Mouse (Mus musculus): ENCODE results near the gene Adam12.

Gene Adam12

DNA sequence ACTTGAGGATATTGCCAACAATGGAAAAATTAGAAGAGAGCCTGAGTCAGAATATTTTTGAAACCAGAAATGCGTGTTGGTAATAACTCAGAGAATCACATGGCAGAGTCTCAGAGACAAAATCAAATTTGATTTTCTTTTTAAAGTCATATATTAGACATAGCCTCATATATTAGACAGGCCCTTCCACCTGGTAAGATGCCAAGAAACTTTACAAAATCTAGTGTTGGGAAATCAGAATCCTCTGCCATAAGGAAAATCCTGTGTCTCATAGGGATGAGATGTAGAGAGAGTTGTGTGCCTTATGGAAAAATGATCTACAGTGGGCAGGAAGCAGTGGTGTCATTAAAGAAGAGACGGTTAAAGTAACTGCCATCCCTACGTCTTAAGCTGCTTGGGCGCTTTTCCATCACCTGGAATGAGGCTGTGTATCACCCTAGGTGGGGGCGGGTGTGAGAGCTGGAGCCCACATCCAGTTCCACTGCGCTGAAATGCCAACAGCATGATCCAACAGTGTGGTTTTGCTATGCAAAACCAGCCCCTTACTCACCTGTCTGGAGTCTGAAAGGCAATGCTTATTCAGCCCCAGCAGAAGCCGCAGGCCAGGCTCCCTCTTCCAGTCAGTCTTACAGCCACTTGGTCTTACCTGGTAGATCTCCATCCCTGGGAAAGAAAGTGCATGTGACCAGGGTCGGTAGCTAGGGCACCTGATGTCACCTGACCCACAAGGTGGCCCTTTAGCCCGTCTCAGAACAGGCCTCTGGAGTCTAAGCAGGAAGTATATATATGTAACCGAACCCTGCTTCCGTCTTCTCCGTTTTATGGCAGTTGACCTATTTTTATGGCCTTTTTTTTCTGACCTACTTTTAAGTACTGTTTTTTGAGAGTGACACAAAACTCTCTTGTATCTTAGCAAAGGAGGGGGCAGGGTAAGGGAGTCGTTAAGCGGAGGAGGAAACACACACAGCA is at the start of gene Adam12:
Gene Adam12 (minus strand): TSS at position 769 of the 969 bp plus-strand sequence.
- in situ Hi-C loops (cut with MboI, MseI), result no loop called here

DNA sequence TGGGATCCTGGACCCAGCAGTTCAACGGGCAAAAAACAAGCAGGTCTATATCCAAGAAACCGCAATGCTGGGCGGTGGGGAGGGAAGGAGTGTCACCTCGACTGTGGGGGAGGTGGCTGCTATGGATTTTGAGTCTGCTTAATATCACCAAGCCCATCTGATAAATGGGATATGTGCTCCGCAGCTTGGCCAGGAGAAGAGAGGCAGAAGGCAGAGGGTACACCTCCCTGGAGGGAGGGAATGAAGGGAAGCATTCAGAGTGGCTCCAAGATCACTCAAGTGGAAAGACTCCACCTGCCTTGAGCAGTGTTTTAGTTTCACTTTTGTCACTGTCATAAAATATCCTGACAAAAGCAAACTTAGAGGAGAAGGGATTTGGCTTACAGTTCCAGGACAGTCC is 41.0 kb upstream of the Adam12 start:
- in situ Hi-C loops (cut with MboI, MseI), result no loop called here

DNA sequence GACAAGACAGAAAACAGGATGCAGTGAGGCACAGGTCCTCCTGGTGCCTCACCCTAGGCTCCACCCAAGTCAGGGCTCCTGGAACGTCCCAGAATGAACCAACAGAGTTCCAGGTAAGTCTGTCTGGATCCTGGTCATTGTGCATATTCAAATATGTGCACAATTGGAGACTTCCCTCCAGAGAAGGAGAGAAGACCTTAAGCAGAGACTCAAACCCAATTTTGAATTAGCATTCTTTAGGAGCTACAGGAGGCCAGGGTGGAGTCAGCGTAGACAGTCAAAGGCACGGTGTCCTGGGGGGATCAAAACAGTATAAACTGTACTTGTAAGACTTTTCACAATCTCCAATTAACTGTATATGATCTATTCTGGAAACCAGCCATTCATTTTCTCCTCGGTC is 40.5 kb upstream of the Adam12 start:
- in situ Hi-C loops (cut with MboI, MseI), result no loop called here

DNA sequence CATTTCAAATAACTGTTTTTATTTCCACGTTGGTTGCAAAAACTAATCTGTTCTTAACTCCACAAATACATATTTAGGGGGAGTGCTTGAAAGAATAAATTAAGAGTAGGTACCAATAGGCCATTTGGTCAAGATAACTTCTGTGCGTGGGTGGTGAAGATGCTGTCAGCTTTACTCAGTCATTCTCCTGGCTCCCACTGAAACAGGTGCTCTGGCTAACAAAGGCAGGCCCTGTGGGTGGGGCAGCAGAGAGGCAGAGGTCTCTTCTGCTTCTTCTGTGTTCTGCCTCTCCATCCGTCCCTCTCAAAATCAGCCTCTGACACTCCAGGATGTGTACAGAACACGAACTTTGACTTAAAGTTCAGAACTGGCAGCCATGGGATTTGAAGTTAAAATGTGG is 33.8 kb upstream of the Adam12 start:
- in situ Hi-C loops (cut with MboI, MseI), result no loop called here

DNA sequence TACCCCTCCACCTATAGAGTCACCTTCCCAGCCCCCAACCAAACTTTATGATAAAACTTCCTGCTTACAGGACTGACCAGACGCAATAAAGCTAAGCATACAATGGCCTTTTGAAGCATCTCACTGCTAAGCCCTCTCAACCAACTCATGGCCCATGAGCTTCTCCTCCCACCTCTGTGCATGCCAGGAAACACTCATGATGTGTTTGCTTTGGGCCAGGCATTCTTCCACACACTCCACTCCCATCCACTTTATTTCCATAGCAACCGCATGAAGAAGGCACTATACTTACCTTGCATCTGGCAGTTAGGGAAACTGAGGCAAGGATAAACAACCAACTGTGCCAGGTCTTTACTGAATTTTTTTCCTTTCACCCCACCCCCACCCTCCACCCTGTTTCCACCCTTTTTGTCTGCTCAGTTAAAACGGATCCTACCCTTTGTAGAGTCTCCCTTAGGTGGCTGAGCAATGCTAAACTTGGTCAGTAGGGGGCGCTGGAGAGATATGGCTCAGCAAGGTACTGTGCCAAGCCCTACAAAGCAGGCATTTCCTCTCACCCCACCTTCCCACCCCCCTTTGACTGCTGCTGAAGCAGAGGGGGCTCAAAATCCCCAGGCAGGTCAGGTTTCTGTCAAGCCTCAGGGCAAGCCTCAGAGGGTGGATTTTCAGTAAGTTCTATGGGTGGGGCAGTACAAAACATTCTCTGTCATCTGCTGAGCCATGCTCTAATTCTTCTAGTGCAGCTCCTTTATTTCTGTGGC is 31.4 kb upstream of the Adam12 start:
- in situ Hi-C loops (cut with MboI, MseI), result no loop called here

DNA sequence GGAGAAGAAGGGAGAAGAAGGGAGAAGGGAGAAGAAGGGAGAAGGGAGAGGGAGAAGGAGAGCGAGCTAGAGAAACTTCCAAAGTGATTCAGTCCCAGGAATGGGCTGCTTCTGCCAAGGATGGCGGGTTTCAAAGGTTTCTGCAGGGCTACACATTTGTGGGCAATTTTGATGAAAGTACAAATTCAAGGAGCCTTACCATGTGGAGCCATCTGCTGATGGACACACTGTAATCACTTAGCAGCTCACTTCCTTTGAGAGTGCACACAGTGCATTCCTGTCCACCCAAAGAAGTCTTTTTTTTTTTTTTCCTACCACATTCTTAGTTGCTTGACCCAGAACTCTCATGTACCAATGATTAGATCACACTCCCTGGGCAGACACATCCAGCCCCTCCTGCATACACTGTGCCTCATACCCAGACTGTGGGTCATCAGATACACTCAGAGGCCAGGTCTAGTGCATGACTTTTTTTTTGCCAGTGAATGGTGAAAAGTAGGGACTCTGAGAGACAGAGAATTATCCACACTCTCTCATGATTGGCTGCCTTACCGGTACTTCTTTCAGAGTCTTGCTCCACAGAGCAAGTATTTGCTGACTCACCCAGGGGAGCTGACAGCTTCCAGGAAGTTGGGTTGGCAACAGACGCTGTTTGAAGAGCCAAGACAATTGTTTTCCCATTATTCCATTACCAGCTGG is 29.2 kb upstream of the Adam12 start:
- in situ Hi-C loops (cut with MboI, MseI), result no loop called here

DNA sequence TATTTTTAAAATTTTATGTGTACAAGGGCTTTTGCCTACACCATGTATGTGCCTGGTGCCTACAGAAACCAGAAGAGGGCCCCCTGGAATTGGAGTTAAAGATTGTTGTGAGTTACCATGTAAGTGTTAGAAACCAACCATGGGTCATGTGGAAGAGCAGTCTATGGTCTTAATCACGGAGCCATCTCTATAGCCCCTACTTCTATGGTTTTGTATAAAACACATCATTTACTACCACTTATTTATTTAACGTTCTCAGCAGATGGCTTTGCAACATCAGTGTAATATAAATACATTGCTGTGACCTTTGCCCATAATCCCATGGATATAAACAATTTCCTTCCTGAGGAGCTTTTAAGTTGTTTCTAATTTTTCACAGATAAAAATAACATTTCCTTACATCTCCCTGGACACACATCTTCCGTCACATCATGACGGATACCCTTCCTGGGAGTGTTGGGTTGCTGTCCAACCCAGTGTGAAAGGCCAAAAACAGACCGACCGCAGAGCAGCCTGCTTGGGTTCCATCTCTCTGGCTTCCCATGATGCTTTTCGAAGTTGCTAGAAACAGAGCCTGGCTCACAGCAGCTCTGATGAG is 18.4 kb upstream of the Adam12 start:
- in situ Hi-C loops (cut with MboI, MseI), result no loop called here

DNA sequence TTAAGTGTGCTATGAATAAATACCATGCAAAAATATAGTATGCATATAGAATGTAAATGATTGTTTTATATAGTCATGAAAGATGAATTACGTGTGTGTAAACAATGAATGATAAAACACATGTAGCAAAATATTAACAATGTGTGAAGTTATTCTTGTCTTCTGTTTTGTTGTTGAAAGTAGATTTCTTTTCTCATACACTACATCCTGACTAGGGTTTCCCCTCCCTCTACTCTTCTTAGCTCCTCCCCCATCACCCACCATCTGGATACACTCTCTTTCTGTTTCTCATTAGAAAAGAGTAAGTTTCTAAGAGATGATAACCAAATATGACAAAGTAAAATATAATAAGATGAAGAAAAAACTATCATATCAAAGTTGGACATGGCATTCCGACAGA is 16.1 kb upstream of the Adam12 start:
- in situ Hi-C loops (cut with MboI, MseI), result loop anchor here (5.0 kb wide), 1 partner anchor 74 kb away; no protein-coding TSS in a partner anchor

DNA sequence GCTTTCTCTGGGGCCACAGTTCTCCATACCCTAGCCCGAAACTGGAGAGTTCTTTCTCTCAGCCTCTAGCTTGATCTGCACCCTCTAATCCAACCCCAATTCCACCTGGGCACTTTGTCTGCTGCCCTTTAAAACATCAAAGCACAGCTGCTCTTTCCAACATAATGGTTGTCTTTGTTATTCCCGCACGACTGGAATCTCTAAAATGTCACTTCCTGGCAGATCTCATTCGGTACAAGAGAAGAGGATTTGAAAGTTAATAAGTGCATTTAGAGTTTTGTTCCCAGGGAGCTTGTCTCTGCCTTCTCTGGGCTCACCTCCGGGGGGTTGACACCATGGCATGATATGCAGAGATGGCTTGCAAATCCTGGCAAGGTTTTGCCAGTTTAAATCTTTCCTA is 14.7 kb upstream of the Adam12 start:
- in situ Hi-C loops (cut with MboI, MseI), result loop anchor here (5.0 kb wide), 1 partner anchor 76 kb away; no protein-coding TSS in a partner anchor

DNA sequence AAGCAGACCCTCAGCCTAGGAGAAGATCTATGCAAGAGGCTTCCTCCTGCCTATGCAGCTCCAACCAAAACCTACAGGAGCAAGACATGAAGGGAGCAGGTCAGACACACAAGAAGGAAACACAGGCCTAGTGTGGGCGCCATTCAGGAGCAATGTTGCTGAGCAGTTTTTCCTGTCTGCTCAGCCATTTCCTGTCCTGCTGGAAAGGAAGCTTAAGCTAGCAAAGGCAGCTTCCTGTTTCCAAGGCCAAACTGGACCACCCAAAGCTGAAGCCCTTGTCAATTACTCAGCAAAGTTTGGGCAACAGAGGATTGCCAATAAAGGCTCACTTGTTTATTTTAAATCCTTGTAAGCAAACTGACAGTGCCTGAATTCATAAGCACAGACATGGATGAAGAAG is 10.8 kb upstream of the Adam12 start:
- in situ Hi-C loops (cut with MboI, MseI), result no loop called here

DNA sequence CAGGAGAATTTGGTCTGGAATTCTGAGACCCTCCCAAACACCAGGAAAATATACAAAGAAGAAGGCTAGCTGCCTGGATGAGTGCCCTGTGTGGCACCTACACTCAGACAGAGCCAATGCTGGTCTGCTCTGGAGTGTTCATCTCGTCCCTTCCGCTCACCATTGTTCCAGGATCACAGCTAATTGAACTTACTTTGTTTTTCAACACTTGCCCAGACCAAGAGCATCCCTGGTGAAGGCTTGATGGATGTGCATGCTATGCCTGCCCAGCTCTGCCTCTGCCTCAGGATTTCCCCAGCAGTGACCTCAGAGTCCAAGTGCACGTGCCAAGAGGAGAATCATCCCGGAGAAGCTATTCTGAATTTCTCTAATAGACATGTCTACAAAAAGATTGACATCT is 9.3 kb upstream of the Adam12 start:
- in situ Hi-C loops (cut with MboI, MseI), result no loop called here

DNA sequence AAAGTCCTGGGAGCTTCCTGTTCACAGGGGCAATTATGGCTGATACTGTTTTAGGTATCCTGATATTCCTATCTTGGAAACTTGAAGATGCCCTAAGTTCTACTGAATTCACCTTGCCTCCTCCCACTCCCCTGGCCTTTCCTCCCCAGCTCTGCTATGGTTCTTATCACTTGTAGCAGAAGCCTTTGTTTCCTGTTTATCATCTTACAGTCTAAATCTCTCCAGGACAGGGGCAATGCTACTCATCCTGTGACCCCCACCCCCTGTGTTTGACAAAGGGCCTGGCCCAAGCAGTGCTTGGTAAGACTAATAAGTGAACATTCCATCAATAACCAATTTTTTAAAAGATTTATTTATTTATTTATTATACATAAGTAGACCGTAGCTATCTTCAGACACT is 8.6 kb upstream of the Adam12 start:
- in situ Hi-C loops (cut with MboI, MseI), result no loop called here

DNA sequence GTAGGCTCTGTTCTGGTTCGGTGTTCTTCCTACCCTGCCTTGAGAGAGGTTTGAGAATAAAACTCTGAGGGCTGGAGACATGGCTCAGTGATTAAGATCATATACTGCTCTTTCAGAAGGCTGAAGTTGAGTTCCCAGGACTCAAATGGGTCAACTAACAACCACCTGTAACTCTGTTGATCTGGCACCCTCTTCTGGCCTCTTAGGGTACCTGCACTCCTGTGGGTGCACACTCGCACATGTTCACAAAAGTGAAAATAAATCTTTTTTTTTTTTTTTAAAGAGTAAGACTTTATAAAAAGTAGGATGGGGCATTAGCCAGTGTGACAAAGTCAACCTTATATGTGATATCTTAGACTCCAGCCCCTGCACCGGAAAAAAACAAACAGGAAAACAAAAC is 6.9 kb upstream of the Adam12 start:
- in situ Hi-C loops (cut with MboI, MseI), result no loop called here

DNA sequence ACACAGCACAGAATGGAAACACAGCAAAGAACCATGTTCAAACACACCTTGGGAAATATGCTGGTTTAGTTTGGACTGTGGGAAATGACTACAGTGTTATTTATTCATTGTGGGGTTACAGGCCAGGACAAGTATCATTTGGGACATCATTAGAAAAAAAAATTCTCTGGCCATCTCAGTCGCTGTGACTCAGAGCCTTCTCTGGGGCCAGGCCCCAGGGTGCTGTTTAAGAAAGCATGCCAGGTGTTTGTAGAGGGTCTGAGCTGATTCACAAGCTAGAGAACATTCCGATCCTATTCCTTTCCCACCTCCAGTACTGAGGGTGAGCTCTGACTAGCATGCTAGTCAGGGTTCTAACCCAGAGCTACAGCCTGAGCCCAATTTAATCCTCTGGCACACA is 5.4 kb upstream of the Adam12 start:
- in situ Hi-C loops (cut with MboI, MseI), result no loop called here

DNA sequence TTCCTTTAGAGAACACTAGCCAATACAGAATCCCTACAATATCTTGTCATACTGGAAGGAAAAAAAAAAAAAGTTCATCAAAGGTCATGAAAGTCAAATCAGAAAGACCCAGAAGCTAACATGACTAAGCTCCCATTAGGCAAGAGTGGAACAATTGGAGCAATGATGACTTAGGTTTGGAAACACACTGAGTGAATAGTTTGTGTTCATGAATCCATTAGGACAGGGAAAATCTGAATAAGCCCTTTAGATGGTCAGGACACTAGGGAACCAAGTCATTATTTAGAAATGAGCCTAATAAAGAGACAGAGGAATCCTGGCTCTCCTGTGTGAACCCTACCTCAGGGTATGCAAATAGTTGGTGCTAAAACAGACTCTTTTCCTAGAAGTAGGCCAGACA is 4.8 kb upstream of the Adam12 start:
- in situ Hi-C loops (cut with MboI, MseI), result no loop called here

DNA sequence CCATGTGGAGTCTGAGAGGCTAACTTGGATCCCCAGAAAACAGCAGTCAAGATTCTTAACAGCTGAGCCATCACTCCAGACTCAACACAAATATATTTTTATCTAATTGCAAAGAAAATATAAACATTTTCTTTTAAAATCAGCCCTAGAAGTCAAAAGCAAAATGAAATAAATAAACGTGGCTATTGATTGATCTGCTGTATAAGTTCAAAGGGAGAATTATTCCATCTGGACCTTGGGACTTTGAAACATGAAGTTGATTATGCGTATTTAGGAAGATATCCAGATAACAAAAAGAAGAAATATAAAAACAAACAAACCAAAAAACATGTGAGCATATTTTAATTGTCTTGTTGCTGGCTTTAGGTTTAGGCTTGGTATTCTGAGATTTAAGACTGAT is 3.6 kb upstream of the Adam12 start:
- in situ Hi-C loops (cut with MboI, MseI), result no loop called here

DNA sequence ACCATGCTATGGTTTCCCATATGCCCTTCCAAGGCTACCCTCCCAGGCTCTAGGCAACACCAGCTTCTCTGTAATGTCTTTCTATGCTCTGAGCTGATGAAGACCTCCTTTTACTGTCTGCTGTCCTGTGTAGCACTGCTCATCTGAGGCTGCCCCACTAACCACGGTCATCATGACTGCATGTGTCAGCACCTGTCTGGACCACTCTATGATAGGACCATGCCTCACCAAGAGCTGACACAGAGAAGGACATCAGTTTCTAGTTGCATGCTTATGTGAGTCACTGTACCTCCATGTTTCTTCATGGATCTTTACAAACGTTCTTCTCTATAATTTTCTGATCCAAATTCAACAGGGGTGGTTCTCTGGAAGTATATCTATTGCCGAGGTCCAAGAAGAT is 1.2 kb downstream of the Adam12 start:
- in situ Hi-C loops (cut with MboI, MseI), result no loop called here

DNA sequence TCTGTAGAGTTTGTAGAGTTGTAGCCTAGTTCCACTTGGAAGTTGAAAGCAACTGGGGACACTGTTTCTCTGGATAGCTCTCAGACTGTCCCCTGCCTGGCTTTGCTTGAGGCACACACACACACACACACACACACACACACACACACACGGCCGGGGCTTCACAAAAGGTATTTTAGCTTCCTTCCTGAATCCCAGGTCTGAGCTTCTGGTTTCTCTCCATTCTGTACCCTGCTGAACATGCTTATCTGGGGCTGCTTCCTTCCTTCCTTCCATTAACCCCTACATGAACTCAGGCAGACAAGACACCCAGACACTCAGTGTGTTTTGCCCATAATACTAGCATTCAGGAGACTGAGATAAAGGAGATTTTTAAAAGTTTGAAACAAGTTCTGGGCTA is 2.0 kb downstream of the Adam12 start:
- in situ Hi-C loops (cut with MboI, MseI), result no loop called here

DNA sequence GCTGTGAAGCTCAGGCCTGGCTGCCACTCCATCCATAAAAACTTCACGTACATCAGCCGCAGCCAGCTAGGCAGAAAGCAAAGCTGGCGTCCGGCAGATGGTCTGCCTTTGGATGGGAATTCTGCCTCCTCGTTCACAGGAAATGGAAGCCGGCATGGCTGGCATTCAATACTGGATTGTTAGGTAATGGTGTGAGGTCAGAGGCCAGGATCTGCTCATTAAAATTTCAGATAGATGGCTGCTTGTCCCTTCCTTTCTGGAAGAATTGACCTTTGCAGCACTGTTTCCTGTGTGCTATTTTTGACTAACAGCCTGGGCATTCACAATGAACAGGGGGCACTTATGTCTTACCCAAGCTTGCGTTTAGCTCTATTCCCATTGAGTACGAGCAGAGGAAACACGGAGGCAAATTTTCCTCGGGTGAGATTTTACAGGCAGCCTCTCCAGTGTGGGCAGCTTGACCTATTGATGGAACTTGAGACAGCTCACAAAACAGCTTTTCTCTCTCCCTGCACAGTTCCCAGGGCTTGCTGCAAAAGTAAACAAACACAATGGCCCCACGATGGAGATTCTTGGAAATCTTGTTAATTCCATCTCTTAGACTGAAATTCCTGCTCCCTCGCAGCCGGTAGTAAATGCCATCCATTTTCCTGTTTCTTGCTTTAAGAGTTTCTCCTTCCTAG is 4.0 kb downstream of the Adam12 start:
- in situ Hi-C loops (cut with MboI, MseI), result no loop called here

DNA sequence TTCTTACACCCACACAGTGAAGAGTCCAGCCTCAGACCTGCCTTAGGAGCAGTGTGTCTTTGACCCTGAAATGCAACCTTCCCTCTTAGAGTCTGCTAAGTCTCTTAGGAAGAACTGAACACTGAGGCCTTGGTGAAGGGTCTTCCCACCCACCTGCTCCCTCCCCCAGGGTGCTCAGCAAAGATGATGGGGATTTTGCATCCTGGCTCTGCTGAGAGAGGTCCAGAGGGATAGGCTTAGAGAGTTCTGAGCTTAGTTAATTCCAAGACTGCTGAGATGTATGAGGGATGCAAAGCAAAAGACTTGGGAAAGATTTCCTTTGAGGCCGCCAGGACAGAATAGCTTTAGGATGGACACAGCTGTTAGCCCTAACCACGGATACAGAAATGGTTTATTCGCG is 4.8 kb downstream of the Adam12 start:
- in situ Hi-C loops (cut with MboI, MseI), result no loop called here

DNA sequence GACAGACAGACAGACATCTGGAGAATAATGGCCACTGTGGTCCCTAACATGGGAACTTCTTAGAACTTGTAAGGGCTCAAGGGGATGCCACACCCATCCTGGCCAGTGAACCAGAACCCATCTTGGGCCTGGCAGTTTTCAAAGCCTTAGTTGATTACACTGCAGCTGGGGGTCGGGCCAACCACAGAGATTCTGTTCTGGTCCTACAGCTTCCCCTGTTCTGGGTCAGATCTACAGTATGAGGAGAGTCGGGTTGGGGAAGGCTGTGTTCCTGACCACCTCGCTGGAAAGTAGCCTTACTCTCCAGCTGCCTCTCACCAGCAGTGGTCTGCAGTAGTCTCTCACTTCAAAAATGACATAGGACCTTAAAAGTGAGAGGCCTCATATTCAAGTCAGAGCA is 5.7 kb downstream of the Adam12 start:
- in situ Hi-C loops (cut with MboI, MseI), result no loop called here

All from regulatory T cell (primary cell).